9 mouse cellular contexts compared by ENCODE assay signal in genomic region chr2:180894734-180895133, GRCm38 (mm10). TPM values are rescaled to one million over a fixed set of nuclear protein-coding genes. Genes with fewer than 3 reads are reported as not detected.
DNase-seq lines count a peak whose midpoint lies in the region; ATAC-seq and TF ChIP-seq lines count a peak whose summit lies in the region.
"Had no signal": no experiment of that assay in that cellular context is flagged by ENCODE, and none has a peak within 500 bp of the region (broad histone marks: within the 10 kb centered on the region; RNA-seq: fewer than 3 reads in every experiment).

No protein-coding gene starts in this region.

- no peak for TF ChIP-seq POLR2A in liver, adult 2 months (IDR thresholded peaks at IDR 0.05; ENCODE audit: extremely low read depth, insufficient read depth, low read length)

- no peak for ATAC-seq in heart, embryonic 14.5 days (ENCODE audit: insufficient number of reproducible peaks, insufficient read depth, low FRiP score, low read depth)
- no peak for ATAC-seq in kidney, postnatal 0 days (replicated peaks; ENCODE audit: low FRiP score, low read depth)
- no peak for ATAC-seq in stomach, embryonic 16.5 days (ENCODE audit: insufficient read depth, low FRiP score)

- no peaks in the 10 kb centered on the region for H3K9me3 ChIP-seq in heart, embryonic 14.5 days (ENCODE audit: control insufficient read depth, low read length)
- H3K9me3 ChIP-seq in kidney, postnatal 0 days (replicated peaks; ENCODE audit: low read length), result no peaks in the 10 kb centered on the region
- no peaks in the 10 kb centered on the region for H3K9me3 ChIP-seq in stomach, embryonic 16.5 days (replicated peaks; ENCODE audit: control insufficient read depth, low read length)

- H3K4me1 ChIP-seq in heart, embryonic 14.5 days (ENCODE audit: control insufficient read depth in 2 of 2, insufficient read depth in 2 of 2, low read length in 2 of 2), result peaks cover 5 to 19% of the 10 kb centered on the region in 2 experiments; a peak in 3 of 4 replicates
- H3K4me1 ChIP-seq in kidney, postnatal 0 days (replicated peaks; ENCODE audit: insufficient read depth, low read length), result peaks cover 24% of the 10 kb centered on the region
- H3K4me1 ChIP-seq in liver, adult 2 months (ENCODE audit: control insufficient read depth, insufficient read depth, low read length), result no peaks in the 10 kb centered on the region
- H3K4me1 ChIP-seq in stomach, embryonic 16.5 days (ENCODE audit: control insufficient read depth, insufficient read depth, low read length), result peaks cover 18% of the 10 kb centered on the region

- H3K9ac ChIP-seq in heart, embryonic 14.5 days (ENCODE audit: low read length), result no peak overlapping the region
- H3K9ac ChIP-seq in kidney, postnatal 0 days (ENCODE audit: low read depth, low read length), result no peak overlapping the region
- H3K9ac ChIP-seq in liver, adult 2 months (ENCODE audit: low read depth, low read length), result no peak overlapping the region
- no peak overlapping the region for H3K9ac ChIP-seq in stomach, embryonic 16.5 days (ENCODE audit: low read length)

- peak; percentile 71 for TF ChIP-seq CTCF in kidney, postnatal 0 days (IDR thresholded peaks at IDR 0.05; ENCODE audit: low read depth)
- TF ChIP-seq CTCF in liver, adult 2 months (IDR thresholded peaks at IDR 0.05; ENCODE audit: low read depth, low read length), result peak; percentile 86

- peak overlapping the region; percentile 85 for H3K4me2 ChIP-seq in heart, embryonic 14.5 days (ENCODE audit: low read length)
- no peak overlapping the region for H3K4me2 ChIP-seq in kidney, postnatal 0 days (ENCODE audit: low read length)
- peak overlapping the region; percentile 65; the same call in 1 of the 2 replicates for H3K4me2 ChIP-seq in stomach, embryonic 16.5 days (ENCODE audit: low read depth, low read length)

- H3K79me2 ChIP-seq in liver, adult 2 months (ENCODE audit: control insufficient read depth, insufficient read depth, low read length), result no peaks in the 10 kb centered on the region

- no peaks in the 10 kb centered on the region for H3K36me3 ChIP-seq in heart, embryonic 14.5 days (ENCODE audit: control insufficient read depth, insufficient read depth, low read length)
- H3K36me3 ChIP-seq in kidney, postnatal 0 days (ENCODE audit: insufficient read depth, low read length), result no peaks in the 10 kb centered on the region
- no peaks in the 10 kb centered on the region for H3K36me3 ChIP-seq in liver, adult 2 months (ENCODE audit: control insufficient read depth, insufficient read depth, low read length)
- H3K36me3 ChIP-seq in stomach, embryonic 16.5 days (ENCODE audit: control insufficient read depth, insufficient read depth, low read length), result no peaks in the 10 kb centered on the region

- WGBS in heart, embryonic 14.5 days, result 4% methylated on average over 13 of the region's 13 CpGs
- WGBS in kidney, postnatal 0 days, result 4% methylated on average over 13 of the region's 13 CpGs
- 4% methylated on average over 13 of the region's 13 CpGs for WGBS in liver, adult 2 months
- 1% methylated on average over 13 of the region's 13 CpGs for WGBS in stomach, embryonic 16.5 days

- H3K27me3 ChIP-seq in heart, embryonic 14.5 days (ENCODE audit: control insufficient read depth, insufficient read depth, low read length), result peaks cover 81% of the 10 kb centered on the region
- H3K27me3 ChIP-seq in kidney, postnatal 0 days (ENCODE audit: insufficient read depth, low read length), result peaks cover 59% of the 10 kb centered on the region
- peaks cover 30% of the 10 kb centered on the region for H3K27me3 ChIP-seq in liver, adult 2 months (ENCODE audit: control insufficient read depth, insufficient read depth, low read length)
- peaks cover 71% of the 10 kb centered on the region for H3K27me3 ChIP-seq in stomach, embryonic 16.5 days (ENCODE audit: control insufficient read depth, insufficient read depth, low read length)

- peak; percentile 32 for DNase-seq in A20 (ENCODE audit: low read depth, low spot score)
- peak; percentile 58 for DNase-seq in adrenal gland, adult 2 months
- DNase-seq in embryo, embryonic 11 days, result peak; percentile 91
- peak; percentile 74 for DNase-seq in kidney, postnatal 0 days (ENCODE audit: low spot score)
- no peak for DNase-seq in liver, adult 2 months (ENCODE audit: extremely low read depth, low read depth, low spot score)
- DNase-seq in naive thymus-derived CD4-positive, alpha-beta T cell, adult 2 months (ENCODE audit: low read depth), result peak; percentile 64

- H3K27ac ChIP-seq in heart, embryonic 14.5 days (replicated peaks in 1 of 2; ENCODE audit: control insufficient read depth in 1 of 2, insufficient read depth in 1 of 2, low read depth in 2 of 2, low read length in 2 of 2), result no peak overlapping the region
- no peak overlapping the region for H3K27ac ChIP-seq in kidney, postnatal 0 days
- no peak overlapping the region for H3K27ac ChIP-seq in liver, adult 2 months (replicated peaks; ENCODE audit: insufficient read depth, low read depth, low read length)
- H3K27ac ChIP-seq in stomach, embryonic 16.5 days (ENCODE audit: low read length), result no peak overlapping the region

- peak overlapping the region in 1 of 2 experiments; percentile 47; a peak in 1 of 4 replicates for H3K4me3 ChIP-seq in heart, embryonic 14.5 days (ENCODE audit: control insufficient read depth in 1 of 2, insufficient read depth in 1 of 2, low read depth in 1 of 2, low read length in 2 of 2)
- no peak overlapping the region for H3K4me3 ChIP-seq in kidney, postnatal 0 days (replicated peaks; ENCODE audit: low read depth, low read length)
- no peak overlapping the region for H3K4me3 ChIP-seq in liver, adult 2 months (ENCODE audit: insufficient read depth, low read depth, low read length)
- peak overlapping the region; percentile 46; the same call in 1 of the 2 replicates for H3K4me3 ChIP-seq in stomach, embryonic 16.5 days (replicated peaks; ENCODE audit: low read length)
- H3K4me3 ChIP-seq: erythroblast, embryonic 14.5 days had no signal

RNA-seq across cellular contexts. Expression of gene Ythdf1, which starts 26.0 kb away (rescaled TPM):
- 10 to 100 TPM; 41.8 to 57.9 TPM for total RNA-seq in adrenal gland, adult 2 months (2021)
- 18.1 and 29.5 TPM in 2 replicates for polyA plus RNA-seq in adrenal gland, adult 2 months (2012; rRNA removed)
- 42.6 and 45.7 TPM in 2 replicates for polyA plus RNA-seq in heart, embryonic 14.5 days (2014; fragmentation: Nextera tagmentation; extraction: Ambion mirVana)
- polyA plus RNA-seq in kidney, postnatal 0 days (2015; fragmentation: Nextera tagmentation; extraction: Ambion mirVana), result 50.0 and 55.5 TPM in 2 replicates
- total RNA-seq in liver, adult 2 months (2014; rRNA removed), result 9.7 and 14.2 TPM in 2 replicates
- polyA plus RNA-seq in liver, adult 2 months (2012; rRNA removed), result 25.7 and 35.4 TPM in 2 replicates
- polyA plus RNA-seq in stomach, embryonic 16.5 days (2015; fragmentation: Nextera tagmentation; extraction: Ambion mirVana), result 10.9 and 11.6 TPM in 2 replicates

RNA-seq across cellular contexts. Expression of gene Birc7, which starts 34.1 kb away (rescaled TPM):
- total RNA-seq in adrenal gland, adult 2 months (2021), result not detected
- not detected in 2 replicates for polyA plus RNA-seq in adrenal gland, adult 2 months (2012; rRNA removed)
- polyA plus RNA-seq in heart, embryonic 14.5 days (2014; fragmentation: Nextera tagmentation; extraction: Ambion mirVana), result 0.39 TPM in 1 of 2 replicates, not detected in the other
- not detected in 2 replicates for polyA plus RNA-seq in kidney, postnatal 0 days (2015; fragmentation: Nextera tagmentation; extraction: Ambion mirVana)
- total RNA-seq in liver, adult 2 months (2014; rRNA removed), result not detected in 2 replicates
- polyA plus RNA-seq in liver, adult 2 months (2012; rRNA removed), result not detected in 2 replicates
- 0.15 TPM in 1 of 2 replicates, not detected in the other for polyA plus RNA-seq in stomach, embryonic 16.5 days (2015; fragmentation: Nextera tagmentation; extraction: Ambion mirVana)
- polyA plus RNA-seq: erythroblast, embryonic 14.5 days had no signal

RNA-seq across cellular contexts. Expression of gene Nkain4, which starts 59.8 kb away (rescaled TPM):
- total RNA-seq in adrenal gland, adult 2 months (2021), result 1 to 10 TPM; 5.0 to 9.5 TPM
- polyA plus RNA-seq in adrenal gland, adult 2 months (2012; rRNA removed), result 11.9 and 14.3 TPM in 2 replicates
- polyA plus RNA-seq in heart, embryonic 14.5 days (2014; fragmentation: Nextera tagmentation; extraction: Ambion mirVana), result 47.5 and 57.4 TPM in 2 replicates
- 24.1 and 26.6 TPM in 2 replicates for polyA plus RNA-seq in kidney, postnatal 0 days (2015; fragmentation: Nextera tagmentation; extraction: Ambion mirVana)
- 0.13 and 1.5 TPM in 2 replicates for total RNA-seq in liver, adult 2 months (2014; rRNA removed)
- 1.5 and 1.6 TPM in 2 replicates for polyA plus RNA-seq in liver, adult 2 months (2012; rRNA removed)
- polyA plus RNA-seq in stomach, embryonic 16.5 days (2015; fragmentation: Nextera tagmentation; extraction: Ambion mirVana), result 53.7 and 59.9 TPM in 2 replicates
- polyA plus RNA-seq: erythroblast, embryonic 14.5 days had no signal
